Mouse (Mus musculus): ENCODE results near the gene Cebpe. TPM values are rescaled to one million over a fixed set of nuclear protein-coding genes. Genes with fewer than 3 reads are reported as not detected.
A peak's percentile ranks its signal among the peaks of the same experiment; 100 is the strongest.

Cebpe gene
- polyA plus RNA-seq, 1 experiment, result not detected

DNA sequence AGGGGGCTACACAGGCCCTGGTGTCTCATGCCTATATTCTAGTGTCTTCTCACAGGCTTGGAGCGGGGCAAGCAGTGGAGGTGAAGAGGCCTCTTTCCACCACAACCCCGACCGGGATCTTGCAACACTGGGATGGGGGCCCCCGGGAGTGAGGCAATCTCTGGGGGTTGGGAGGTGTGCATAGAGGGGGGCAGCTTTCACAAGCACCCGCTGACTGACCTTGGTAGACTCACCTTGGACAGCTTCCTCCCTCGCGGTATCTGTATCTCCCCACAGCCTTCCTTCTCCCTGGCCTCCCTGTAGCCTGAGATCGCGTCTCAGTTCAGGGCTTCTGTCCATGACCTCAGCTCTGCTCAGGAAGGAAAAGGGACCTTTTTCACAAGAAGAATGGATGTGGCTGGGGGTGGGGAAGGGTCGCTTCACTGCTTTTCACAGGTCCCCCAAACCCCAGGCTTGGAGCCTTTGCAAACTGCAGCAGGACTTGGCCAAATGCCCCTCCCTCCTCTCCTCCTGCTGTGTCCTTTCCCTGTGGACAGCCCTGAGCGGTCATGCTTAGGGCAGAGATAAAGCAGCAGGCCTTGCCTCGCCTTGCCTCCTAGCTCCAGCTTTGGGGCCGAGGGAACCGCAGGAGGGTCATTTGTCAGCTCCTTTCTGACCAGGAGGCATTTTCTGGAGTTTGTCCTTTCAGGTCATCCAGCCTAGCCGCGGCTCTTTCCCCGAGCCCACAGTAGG is 5.2 kb downstream of the Cebpe start:
- Histone ChIP-seq H3K4me1 (ENCODE audit: control insufficient read depth, insufficient read depth, low read length) (no peaks in the 10 kb centered on the region), H3K27ac (ENCODE audit: insufficient read depth, low read length) (no peak overlapping the region), H3K4me3 (ENCODE audit: insufficient read depth, low read length) (no peak overlapping the region)
- no peak for TF ChIP-seq CTCF (IDR thresholded peaks at IDR 0.05; ENCODE audit: borderline replicate concordance, insufficient read depth, low read length)
- no peak for TF ChIP-seq POLR2A (IDR thresholded peaks at IDR 0.05; ENCODE audit: low read depth, low read length)

DNA sequence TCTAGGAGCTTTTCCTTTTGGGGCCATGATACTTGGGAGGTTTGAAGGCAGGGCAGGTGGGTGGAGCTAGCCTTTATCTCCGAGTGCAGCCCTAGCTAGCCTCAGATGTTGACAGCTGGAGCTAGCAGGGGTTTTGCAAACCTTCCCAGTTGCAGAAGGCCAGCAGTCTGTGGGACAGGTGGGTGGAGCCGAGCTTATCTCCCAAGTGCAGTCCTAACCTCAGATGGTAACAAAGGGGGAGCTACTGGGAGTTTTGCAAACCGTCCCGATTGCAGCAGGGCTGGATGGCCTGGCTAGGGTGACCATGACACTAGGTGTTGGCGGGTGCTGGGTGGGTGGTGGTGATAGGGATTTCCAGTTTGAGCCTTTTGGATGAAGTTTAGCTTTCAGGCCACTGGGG is 6.1 kb downstream of the Cebpe start:
- H3K4me3 ChIP-seq (ENCODE audit: insufficient read depth, low read length), result no peak overlapping the region
- no peaks in the 10 kb centered on the region for H3K4me1 ChIP-seq (ENCODE audit: control insufficient read depth, insufficient read depth, low read length)
- TF ChIP-seq POLR2A (IDR thresholded peaks at IDR 0.05; ENCODE audit: low read depth, low read length), result no peak
- no peak for TF ChIP-seq CTCF (IDR thresholded peaks at IDR 0.05; ENCODE audit: borderline replicate concordance, insufficient read depth, low read length)
- H3K27ac ChIP-seq (ENCODE audit: insufficient read depth, low read length), result no peak overlapping the region

DNA sequence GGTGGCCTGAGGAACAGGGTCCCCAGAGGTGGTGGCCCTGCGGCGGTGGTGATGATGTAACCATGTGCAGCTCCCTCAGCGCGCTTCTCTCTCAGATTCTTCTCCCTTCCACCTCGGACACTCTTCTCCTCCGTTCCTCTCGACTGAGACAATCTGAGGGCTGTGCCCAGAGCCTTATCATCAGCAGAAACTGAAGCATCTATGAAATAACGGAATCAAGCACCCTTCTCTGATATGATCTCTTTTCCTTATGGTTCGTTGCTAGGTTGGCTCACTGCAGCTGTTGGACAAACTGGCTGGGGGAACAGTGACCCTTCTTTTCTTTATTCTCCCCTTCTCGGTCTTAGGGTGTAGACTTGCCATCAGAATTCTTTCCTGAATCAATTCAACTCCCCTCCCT is 8.8 kb downstream of the Cebpe start:
- Histone ChIP-seq H3K4me3 (ENCODE audit: insufficient read depth, low read length) (no peak overlapping the region), H3K27ac (ENCODE audit: insufficient read depth, low read length) (no peak overlapping the region), H3K4me1 (ENCODE audit: control insufficient read depth, insufficient read depth, low read length) (no peaks in the 10 kb centered on the region)
- TF ChIP-seq POLR2A (IDR thresholded peaks at IDR 0.05; ENCODE audit: low read depth, low read length), result no peak
- TF ChIP-seq CTCF (IDR thresholded peaks at IDR 0.05; ENCODE audit: borderline replicate concordance, insufficient read depth, low read length), result no peak

DNA sequence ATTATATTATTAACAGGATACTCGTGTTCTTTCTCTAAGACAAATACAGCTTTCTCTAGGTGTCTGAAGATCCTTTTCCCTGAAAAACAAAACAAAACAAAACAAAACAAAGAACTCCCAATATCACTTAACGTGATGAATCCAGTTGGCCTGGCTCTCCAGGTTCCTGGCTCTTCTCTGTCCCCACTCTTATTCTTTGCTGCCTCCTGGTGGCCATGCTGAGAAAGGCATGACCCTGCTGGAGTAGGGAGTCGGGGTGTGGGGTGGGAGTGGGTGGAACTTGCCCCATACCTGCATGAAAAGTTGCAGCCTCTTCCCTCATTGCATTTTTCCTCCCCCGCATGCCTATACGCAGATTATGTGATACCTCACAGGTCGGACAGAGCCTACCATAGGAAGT is 10.7 kb downstream of the Cebpe start:
- no peak overlapping the region for H3K27ac ChIP-seq (ENCODE audit: insufficient read depth, low read length)
- no peaks in the 10 kb centered on the region for H3K4me1 ChIP-seq (ENCODE audit: control insufficient read depth, insufficient read depth, low read length)
- no peak for TF ChIP-seq POLR2A (IDR thresholded peaks at IDR 0.05; ENCODE audit: low read depth, low read length)
- peak; percentile 75; the same call in 1 of the 2 replicates for TF ChIP-seq CTCF (IDR thresholded peaks at IDR 0.05; ENCODE audit: borderline replicate concordance, insufficient read depth, low read length)
- no peak overlapping the region for H3K4me3 ChIP-seq (ENCODE audit: insufficient read depth, low read length)

DNA sequence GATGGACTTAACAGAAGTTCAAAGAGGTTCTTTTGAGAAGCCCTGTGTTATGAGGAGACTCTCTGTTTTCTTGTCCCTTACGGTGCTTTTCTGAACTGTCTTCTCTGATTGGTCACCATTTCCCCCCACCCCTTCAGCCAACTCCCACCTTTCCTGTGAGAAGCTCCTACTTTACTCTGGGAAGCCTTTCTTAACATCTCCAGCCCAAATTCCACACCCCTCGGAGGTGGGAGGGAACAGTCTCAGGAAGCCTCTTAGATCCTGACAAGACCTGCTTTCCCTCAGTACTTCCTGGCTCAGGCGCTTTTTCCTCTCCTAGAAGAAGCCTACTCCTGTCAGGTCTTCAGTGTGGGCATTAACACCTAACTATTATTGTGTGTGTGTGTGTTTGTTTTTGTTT is 12.4 kb downstream of the Cebpe start:
- TF ChIP-seq CTCF (IDR thresholded peaks at IDR 0.05; ENCODE audit: borderline replicate concordance, insufficient read depth, low read length), result no peak
- no peaks in the 10 kb centered on the region for H3K4me1 ChIP-seq (ENCODE audit: control insufficient read depth, insufficient read depth, low read length)
- H3K27ac ChIP-seq (ENCODE audit: insufficient read depth, low read length), result no peak overlapping the region
- H3K4me3 ChIP-seq (ENCODE audit: insufficient read depth, low read length), result no peak overlapping the region

DNA sequence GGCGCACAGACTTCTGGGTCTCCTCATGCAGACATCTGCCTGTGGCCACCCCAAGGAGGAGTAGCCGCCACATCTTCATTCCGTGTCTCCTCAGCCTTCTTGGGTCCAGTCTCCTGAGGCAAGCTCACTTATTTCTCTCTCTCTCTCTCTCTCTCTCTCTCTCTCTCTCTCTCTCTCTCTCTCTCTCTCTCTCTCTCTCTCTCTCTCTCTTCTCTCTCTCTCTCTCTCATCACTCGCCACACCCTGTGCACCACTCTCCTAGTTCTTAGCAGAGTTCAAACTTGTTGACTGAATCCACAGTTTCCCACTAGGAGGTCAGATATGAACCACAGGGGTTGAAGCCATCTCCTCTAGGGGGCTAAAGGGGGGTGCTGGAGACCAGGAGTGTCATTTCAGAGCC is 13.2 kb downstream of the Cebpe start, which contains the start of gene Gm29776:
TSS of gene Gm29776 (minus strand) at position 101 of the 400 bp plus-strand sequence.
- Histone ChIP-seq H3K4me1 (ENCODE audit: control insufficient read depth, insufficient read depth, low read length) (no peaks in the 10 kb centered on the region), H3K27ac (ENCODE audit: insufficient read depth, low read length) (no peak within 1 kb of the TSS), H3K4me3 (ENCODE audit: insufficient read depth, low read length) (no peak within 1 kb of the TSS)
- TF ChIP-seq POLR2A (IDR thresholded peaks at IDR 0.05; ENCODE audit: low read depth, low read length), result no peak
- no peak for TF ChIP-seq CTCF (IDR thresholded peaks at IDR 0.05; ENCODE audit: borderline replicate concordance, insufficient read depth, low read length)

DNA sequence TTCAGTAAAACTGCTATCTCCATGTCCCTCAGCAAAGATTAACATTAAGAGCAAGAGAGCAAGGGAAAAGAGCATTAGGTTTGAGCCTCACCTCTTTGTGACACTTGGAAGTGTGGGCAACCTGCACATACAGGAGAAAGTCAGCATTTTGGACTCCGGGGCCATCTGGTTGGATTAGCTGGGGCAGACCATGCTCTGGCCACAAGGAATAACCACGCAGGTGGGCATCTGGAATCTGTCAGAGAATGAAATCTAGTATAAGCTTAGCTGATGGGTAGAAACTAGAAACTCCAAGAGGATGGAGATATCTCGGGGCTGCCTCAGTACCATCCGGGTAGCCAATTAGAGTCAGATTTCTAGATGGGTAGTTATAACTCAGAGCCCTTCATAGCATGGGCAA is 15.2 kb downstream of the Cebpe start:
- no peak for TF ChIP-seq POLR2A (IDR thresholded peaks at IDR 0.05; ENCODE audit: low read depth, low read length)
- TF ChIP-seq CTCF (IDR thresholded peaks at IDR 0.05; ENCODE audit: borderline replicate concordance, insufficient read depth, low read length), result no peak

DNA sequence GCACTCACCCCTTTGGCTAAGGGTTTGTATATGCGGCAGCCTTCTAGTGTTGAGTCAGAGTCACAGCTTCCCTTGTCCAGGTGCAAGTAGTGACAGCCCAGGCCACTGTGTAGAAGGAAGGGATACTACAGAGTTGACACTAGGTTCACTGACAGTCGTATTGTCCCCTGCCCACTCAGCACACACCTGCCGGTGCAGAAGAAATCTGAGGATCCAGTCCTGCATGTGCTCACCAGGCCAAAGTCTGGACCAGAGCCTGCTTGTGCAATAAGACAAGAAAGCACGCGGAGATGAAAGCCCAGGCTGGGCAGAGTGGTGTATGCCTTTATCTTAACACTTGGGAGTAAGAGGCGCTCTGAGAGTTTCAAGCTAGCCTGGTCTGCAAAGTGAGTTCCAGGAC is 16.9 kb downstream of the Cebpe start:
- no peak for TF ChIP-seq CTCF (IDR thresholded peaks at IDR 0.05; ENCODE audit: borderline replicate concordance, insufficient read depth, low read length)
- TF ChIP-seq POLR2A (IDR thresholded peaks at IDR 0.05; ENCODE audit: low read depth, low read length), result no peak
- H3K4me3 ChIP-seq (ENCODE audit: insufficient read depth, low read length), result no peak overlapping the region
- H3K27ac ChIP-seq (ENCODE audit: insufficient read depth, low read length), result no peak overlapping the region
- H3K4me1 ChIP-seq (ENCODE audit: control insufficient read depth, insufficient read depth, low read length), result no peaks in the 10 kb centered on the region

More for the DNA sequence above, 15.2 kb downstream of the Cebpe start:
- Histone ChIP-seq H3K4me1 (ENCODE audit: control insufficient read depth, insufficient read depth, low read length) (no peaks in the 10 kb centered on the region), H3K4me3 (ENCODE audit: insufficient read depth, low read length) (no peak overlapping the region), H3K27ac (ENCODE audit: insufficient read depth, low read length) (no peak overlapping the region)

DNA sequence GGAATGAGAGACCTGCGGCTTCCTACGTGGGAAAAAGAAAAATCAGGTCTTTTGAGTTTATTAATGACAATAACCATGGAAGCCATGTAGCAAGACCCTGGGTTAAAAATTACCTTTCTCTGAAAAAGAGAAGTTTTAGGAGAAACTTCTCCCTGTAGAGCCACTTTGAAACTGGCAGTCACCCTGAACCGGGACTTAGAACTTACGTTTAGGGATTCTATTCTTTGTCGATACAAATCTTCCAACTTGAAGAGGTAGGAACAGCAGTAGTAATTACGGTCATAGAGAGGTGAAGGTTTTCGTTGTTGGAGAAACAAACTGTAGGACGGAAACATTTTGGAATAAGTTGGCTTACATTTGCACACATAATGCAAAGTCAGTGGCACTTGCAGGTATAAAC is 24.7 kb downstream of the Cebpe start:
- peaks cover 4% of the 10 kb centered on the region for H3K4me1 ChIP-seq (ENCODE audit: control insufficient read depth, insufficient read depth, low read length)
- peak overlapping the region; percentile 99 for H3K27ac ChIP-seq (ENCODE audit: insufficient read depth, low read length)
- TF ChIP-seq POLR2A (IDR thresholded peaks at IDR 0.05; ENCODE audit: low read depth, low read length) (no peak), CTCF (IDR thresholded peaks at IDR 0.05; ENCODE audit: borderline replicate concordance, insufficient read depth, low read length) (no peak)
- peak overlapping the region; percentile 82 for H3K4me3 ChIP-seq (ENCODE audit: insufficient read depth, low read length)

DNA sequence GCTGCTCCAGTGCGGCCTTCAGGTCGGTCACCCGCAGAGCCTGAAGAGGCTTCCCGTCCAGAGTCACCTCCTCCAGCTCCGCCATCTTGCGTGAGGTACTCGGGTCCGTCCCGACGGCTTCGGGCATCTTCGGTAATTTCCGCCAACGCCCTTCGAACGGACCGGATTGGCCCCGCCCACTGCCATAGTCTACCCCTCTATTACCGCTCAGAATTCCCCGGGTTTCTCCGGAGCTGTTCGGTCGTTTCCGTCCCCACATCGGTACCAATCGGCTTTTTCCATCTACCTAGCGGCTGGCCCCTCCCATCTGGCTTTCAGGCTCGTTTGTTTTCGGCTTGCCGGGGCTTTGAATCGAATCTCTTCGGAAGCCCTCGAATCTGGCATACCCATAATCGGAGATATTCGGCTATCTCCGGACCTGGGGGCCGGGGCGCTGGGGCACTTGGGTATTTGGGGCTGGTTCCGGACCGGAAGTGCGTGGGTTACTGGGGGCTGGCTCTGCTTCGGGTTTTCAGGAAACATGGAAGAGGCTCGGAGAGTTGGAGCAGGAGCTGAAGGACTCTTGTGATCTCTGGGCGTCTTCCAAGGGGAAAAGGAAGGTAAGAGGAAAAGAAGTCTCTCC is 25.3 kb downstream of the Cebpe start, which contains the start of gene Acin1:
TSS of gene Acin1 (minus strand) at position 410 of the 622 bp plus-strand sequence.
- TF ChIP-seq CTCF (IDR thresholded peaks at IDR 0.05; ENCODE audit: borderline replicate concordance, insufficient read depth, low read length) (no peak), POLR2A (IDR thresholded peaks at IDR 0.05; ENCODE audit: low read depth, low read length) (peak; percentile 89)
- Histone ChIP-seq H3K4me3 (ENCODE audit: insufficient read depth, low read length) (peak within 1 kb of the TSS; percentile 82), H3K27ac (ENCODE audit: insufficient read depth, low read length) (peak within 1 kb of the TSS; percentile 99), H3K4me1 (ENCODE audit: control insufficient read depth, insufficient read depth, low read length) (peaks cover 4% of the 10 kb centered on the region)

Data from embryonic fibroblast, embryonic 13.5 days (primary cell).